ENCODE assay signal across 8 mouse cellular contexts in the genomic region with DNA sequence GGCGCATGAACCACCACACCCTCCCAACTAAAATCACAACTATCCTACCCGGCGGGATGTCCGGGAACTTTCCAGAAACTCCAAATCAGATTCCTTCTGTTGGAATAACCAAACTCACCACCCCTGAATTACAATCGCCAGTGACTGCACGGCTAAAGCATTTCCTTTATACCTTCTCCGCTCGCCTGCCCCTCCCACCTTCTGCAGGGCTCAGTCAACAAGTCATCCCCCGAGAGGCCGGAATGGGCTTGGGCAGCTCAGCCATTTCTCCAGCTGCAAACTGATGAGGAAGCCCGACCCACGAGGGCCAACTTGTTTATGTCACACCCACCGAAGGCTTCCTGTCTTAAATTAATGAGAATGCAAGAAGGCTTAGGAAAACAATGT.
DNase-seq lines count a peak whose midpoint lies in the region; ATAC-seq and TF ChIP-seq lines count a peak whose summit lies in the region.

No protein-coding gene starts in this region.

- WGBS in hindbrain, postnatal 0 days, result 2% methylated on average over 13 of the region's 13 CpGs
- WGBS in liver, embryonic 13.5 days (ENCODE audit: insufficient replicate concordance), result 2% methylated on average over 13 of the region's 13 CpGs
- under 1% methylated on average over 13 of the region's 13 CpGs for WGBS in neural tube, embryonic 11.5 days

- intact Hi-C loops in gastrocnemius, postnatal 14 days (cut with DNase I; ENCODE audit: low total_unique reads), result no loop called here

- H3K4me1 ChIP-seq in hindbrain, postnatal 0 days (ENCODE audit: insufficient read depth, low read length), result peaks cover 7% of the 10 kb centered on the region
- H3K4me1 ChIP-seq in liver, embryonic 13.5 days (replicated peaks), result 0 out of 2 replicates have a peak, but pooled peaks cover 4% of the 10 kb centered on the region
- peaks cover 3% of the 10 kb centered on the region; the same call in 1 of the 2 replicates for H3K4me1 ChIP-seq in neural tube, embryonic 11.5 days (ENCODE audit: control insufficient read depth, insufficient read depth, low read length)

- TF ChIP-seq CTCF in brain, embryonic 14.5 days (IDR thresholded peaks at IDR 0.05; ENCODE audit: borderline replicate concordance, extremely low read depth, insufficient read depth, insufficient read length), result no peak
- TF ChIP-seq CTCF in hindbrain, postnatal 0 days (IDR thresholded peaks at IDR 0.05; ENCODE audit: low read depth), result 0 out of 2 replicates have a peak, but pooled peaks have one; percentile 10

- ATAC-seq in hindbrain, postnatal 0 days, result no peak
- no peak for ATAC-seq in liver, embryonic 13.5 days (ENCODE audit: low read depth)
- ATAC-seq in neural tube, embryonic 11.5 days (ENCODE audit: insufficient read depth, low FRiP score, low TSS enrichment), result no peak

- H3K9me3 ChIP-seq in hindbrain, postnatal 0 days (ENCODE audit: low read length), result no peaks in the 10 kb centered on the region
- no peaks in the 10 kb centered on the region for H3K9me3 ChIP-seq in liver, embryonic 13.5 days (replicated peaks)
- no peaks in the 10 kb centered on the region for H3K9me3 ChIP-seq in neural tube, embryonic 11.5 days (ENCODE audit: control insufficient read depth, low read length)

- H3K9ac ChIP-seq in hindbrain, postnatal 0 days (replicated peaks; ENCODE audit: low read length), result peak overlapping the region; percentile 47; the same call in 1 of the 2 replicates
- peak overlapping the region; percentile 39; the same call in 1 of the 2 replicates for H3K9ac ChIP-seq in liver, embryonic 13.5 days
- peak overlapping the region; percentile 51; the same call in 1 of the 2 replicates for H3K9ac ChIP-seq in neural tube, embryonic 11.5 days (ENCODE audit: low read length)

- peak overlapping the region; percentile 43 for H3K4me3 ChIP-seq in hindbrain, postnatal 0 days (ENCODE audit: low read length)
- H3K4me3 ChIP-seq in liver, embryonic 13.5 days (replicated peaks), result peak overlapping the region; percentile 50
- H3K4me3 ChIP-seq in neural tube, embryonic 11.5 days (ENCODE audit: low read depth, low read length), result peak overlapping the region; percentile 38

- TF ChIP-seq POLR2A in brain, embryonic 14.5 days (IDR thresholded peaks at IDR 0.05; ENCODE audit: borderline replicate concordance, extremely low read depth, insufficient read depth, insufficient read length, poor library complexity, severe bottlenecking), result no peak

- H3K4me2 ChIP-seq in hindbrain, postnatal 0 days (ENCODE audit: low read depth, low read length), result peak overlapping the region; percentile 94
- H3K4me2 ChIP-seq in liver, embryonic 13.5 days, result peak overlapping the region; percentile 72
- peak overlapping the region; percentile 91 for H3K4me2 ChIP-seq in neural tube, embryonic 11.5 days (ENCODE audit: low read depth)

- no peak overlapping the region for H3K27ac ChIP-seq in hindbrain, postnatal 0 days
- no peak overlapping the region for H3K27ac ChIP-seq in liver, embryonic 13.5 days
- no peak overlapping the region for H3K27ac ChIP-seq in neural tube, embryonic 11.5 days (ENCODE audit: low read depth, low read length)

- DNase-seq in ES-CJ7 (ENCODE audit: low read depth, low spot score), result peak; percentile 67
- peak; percentile 40 for DNase-seq in brain, embryonic 14.5 days (ENCODE audit: low read depth)
- DNase-seq in gastrocnemius, postnatal 14 days, result peak; percentile 75
- DNase-seq in hindbrain, postnatal 0 days (ENCODE audit: low spot score), result no peak
- no peak for DNase-seq in liver, embryonic 13.5 days
- peak; percentile 40 for DNase-seq in neural tube, embryonic 11.5 days (ENCODE audit: low spot score)
- no peak for DNase-seq in right cerebral cortex, postnatal 25 days
- no peak for DNase-seq in layer of hippocampus, adult 9-10 months (ENCODE audit: low spot score)

- no peaks in the 10 kb centered on the region for H3K36me3 ChIP-seq in hindbrain, postnatal 0 days (ENCODE audit: insufficient read depth, low read length)
- no peaks in the 10 kb centered on the region for H3K36me3 ChIP-seq in liver, embryonic 13.5 days
- H3K36me3 ChIP-seq in neural tube, embryonic 11.5 days (ENCODE audit: control insufficient read depth, insufficient read depth, low read length), result no peaks in the 10 kb centered on the region

- H3K27me3 ChIP-seq in hindbrain, postnatal 0 days (ENCODE audit: insufficient read depth, low read length), result no peaks in the 10 kb centered on the region
- peaks cover 25% of the 10 kb centered on the region for H3K27me3 ChIP-seq in liver, embryonic 13.5 days
- 0 out of 2 replicates have a peak, but pooled peaks cover 3% of the 10 kb centered on the region for H3K27me3 ChIP-seq in neural tube, embryonic 11.5 days (ENCODE audit: control insufficient read depth, insufficient read depth, low read length)

Comparison
In these comparisons a context has a peak if more than half of its experiments do, and no peak if none do; other contexts are left out.
1. DNase-seq: peak in ES-CJ7 (single experiment), brain, embryonic 14.5 days (single experiment), gastrocnemius, postnatal 14 days (single experiment) and neural tube, embryonic 11.5 days (single experiment); none in hindbrain, postnatal 0 days (single experiment), liver, embryonic 13.5 days (single experiment), right cerebral cortex, postnatal 25 days (single experiment) and layer of hippocampus, adult 9-10 months (single experiment).
2. Peak in every context shown above with its lines, with median percentiles within 50 percentile points of each other: H3K4me2 ChIP-seq, H3K4me3 ChIP-seq and H3K9ac ChIP-seq.